Mouse (Mus musculus) lung, postnatal 14 days (tissue): ENCODE measurements at regions not wholly inside any gene's neighbourhood (a gene's known extent, or its start where the extent isn't known, plus 50 kb on each side); places are given as distances from the start of the nearest gene placed in this dataset.
"Not testable (repeated sequence)": the region's sequence is repeated elsewhere in the genome, so short reads cannot be mapped to it uniquely, and the experiment has no call there.

Experiments used
- DNase-seq: peaks from one replicate; pipeline ENCODE4 v3.0.0; 2021

- DNase-seq = not testable (repeated sequence)
Observed at GRCm38 (mm10) chr8:37251234-37251633, 257.8 kb downstream of the AI429214 start.

GRCm38 (mm10) chr8:37291069-37291850 is 297.9 kb downstream of the AI429214 start:
- no peak for DNase-seq
